Mouse (Mus musculus): ENCODE data around the gene Hsf5. TPM values are rescaled to one million over a fixed set of nuclear protein-coding genes. Genes with fewer than 3 reads are reported as not detected.

Hsf5 gene
- polyA plus RNA-seq, 1 experiment from 2014 or later: 0.05 TPM

DNA sequence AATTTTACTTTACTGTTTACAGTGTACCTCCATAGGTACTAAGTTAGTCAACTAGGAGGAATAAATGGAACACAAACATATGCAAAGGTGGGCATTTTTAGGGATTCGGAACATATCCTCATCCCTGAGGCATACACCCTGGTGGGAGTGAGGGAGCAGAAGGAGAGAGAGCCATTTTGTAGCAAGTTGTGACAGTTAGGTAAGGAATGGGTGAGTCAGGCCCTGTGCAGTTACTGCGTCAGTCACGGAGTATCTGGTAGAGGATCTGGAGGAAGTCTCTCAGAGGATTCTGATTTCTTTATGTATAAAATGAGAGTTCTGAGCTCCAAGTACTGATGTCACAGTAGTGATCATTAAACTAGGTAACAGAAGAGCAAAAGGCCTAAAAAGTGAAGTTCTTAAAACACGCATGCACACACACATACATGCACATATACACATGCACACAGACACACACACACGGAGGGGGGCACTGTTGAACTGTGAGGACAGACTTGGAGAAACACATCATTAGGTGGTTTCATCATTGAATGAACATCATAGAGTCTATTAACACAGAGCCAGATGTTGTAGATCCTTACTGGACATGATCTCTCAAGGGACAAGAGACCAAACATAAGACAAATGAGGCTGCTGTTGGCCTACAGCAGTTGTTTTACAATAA lies 29.6 kb upstream of the Hsf5 start:
- peak; percentile 83 for DNase-seq (ENCODE audit: low spot score)
- no peaks in the 10 kb centered on the region for H3K9me3 ChIP-seq (ENCODE audit: low read length)
- peaks cover 31% of the 10 kb centered on the region for H3K4me1 ChIP-seq (ENCODE audit: insufficient read depth, low read depth, low read length)
- TF ChIP-seq CTCF (IDR thresholded peaks at IDR 0.05): peak; percentile 16; the same call in 1 of the 2 replicates
- TF ChIP-seq EP300 (IDR thresholded peaks at IDR 0.05): peak; percentile 63; the same call in 1 of the 2 replicates
- H3K4me3 ChIP-seq (ENCODE audit: low read depth, low read length): no peak overlapping the region
- ATAC-seq: no peak
- peak overlapping the region; percentile 58 for H3K27ac ChIP-seq (ENCODE audit: low read length)
- no peaks in the 10 kb centered on the region for H3K36me3 ChIP-seq (ENCODE audit: insufficient read depth, low read length)
- no peak overlapping the region for H3K9ac ChIP-seq (replicated peaks; ENCODE audit: low read depth)
- no peaks in the 10 kb centered on the region for H3K27me3 ChIP-seq (replicated peaks; ENCODE audit: insufficient read depth, low read length)
- WGBS: 76% methylated on average over 5 of the region's 5 CpGs
- H3K4me2 ChIP-seq (replicated peaks; ENCODE audit: low read depth, low read length): no peak overlapping the region

DNA sequence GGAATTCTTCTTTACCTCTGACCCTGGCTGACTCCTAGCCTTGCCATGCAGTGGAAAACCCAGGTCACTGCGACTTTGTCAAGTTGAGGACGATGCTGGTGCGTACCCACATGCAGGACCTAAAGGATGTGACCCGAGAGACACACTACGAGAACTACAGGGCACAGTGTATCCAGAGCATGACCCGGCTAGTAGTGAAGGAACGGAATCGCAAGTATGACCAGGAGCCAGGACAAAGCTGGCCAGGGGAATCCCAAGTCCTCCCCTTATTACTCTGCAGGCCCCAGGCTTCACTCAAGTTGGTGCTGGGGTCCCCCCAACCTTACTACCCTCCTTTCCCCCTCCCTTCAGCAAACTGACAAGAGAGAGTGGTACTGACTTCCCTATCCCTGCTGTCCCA lies 27.4 kb upstream of the Hsf5 start:
- no peaks in the 10 kb centered on the region for H3K36me3 ChIP-seq (ENCODE audit: insufficient read depth, low read length)
- no peak overlapping the region for H3K4me3 ChIP-seq (ENCODE audit: low read depth, low read length)

DNA sequence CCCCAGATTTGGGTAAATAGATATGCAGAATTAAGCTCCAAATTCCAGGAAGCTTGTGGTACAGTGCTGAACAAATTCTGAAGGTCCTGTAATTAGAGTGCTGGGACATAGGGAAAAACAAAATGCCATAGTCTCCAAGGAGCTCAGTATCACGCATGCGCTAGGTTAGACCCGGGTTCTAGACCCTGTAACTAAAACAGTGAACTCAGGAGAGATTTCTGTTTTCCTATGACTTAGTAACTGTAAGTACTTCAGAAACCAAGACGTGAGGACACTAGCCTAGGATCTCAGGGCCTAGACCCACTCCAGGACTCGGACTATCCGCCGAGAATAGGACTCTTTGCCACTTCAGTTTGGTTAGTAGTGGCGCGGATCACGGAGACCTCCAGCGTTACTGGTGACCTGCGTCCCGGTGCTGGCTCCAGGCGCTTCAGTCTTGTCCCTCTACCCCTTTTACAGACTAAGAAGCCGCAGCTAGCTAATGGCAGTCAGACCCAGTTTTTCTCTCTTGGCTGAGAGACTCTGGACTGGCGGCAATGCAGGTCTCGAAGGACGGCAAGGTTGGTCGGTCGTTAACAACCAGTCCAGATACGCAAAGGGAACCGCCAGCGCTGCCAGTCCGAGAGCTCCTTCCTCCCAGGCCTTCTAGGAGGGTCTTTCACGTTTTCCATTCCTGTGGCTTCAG lies 26.0 kb upstream of the Hsf5 start:
- peak overlapping the region; percentile 96 for H3K27ac ChIP-seq (ENCODE audit: low read length)
- DNase-seq (ENCODE audit: low spot score) (peak; percentile 54), ATAC-seq (no peak)
- peaks cover 34% of the 10 kb centered on the region for H3K4me1 ChIP-seq (ENCODE audit: insufficient read depth, low read depth, low read length)
- no peaks in the 10 kb centered on the region for H3K9me3 ChIP-seq (ENCODE audit: low read length)
- H3K36me3 ChIP-seq (ENCODE audit: insufficient read depth, low read length): no peaks in the 10 kb centered on the region
- H3K9ac ChIP-seq (replicated peaks; ENCODE audit: low read depth): peak overlapping the region; percentile 80
- no peaks in the 10 kb centered on the region for H3K27me3 ChIP-seq (replicated peaks; ENCODE audit: insufficient read depth, low read length)
- WGBS: 2% methylated on average over 25 of the region's 25 CpGs
- H3K4me3 ChIP-seq (ENCODE audit: low read depth, low read length): peak overlapping the region; percentile 61
- no peak for TF ChIP-seq CTCF (IDR thresholded peaks at IDR 0.05)
- TF ChIP-seq EP300 (IDR thresholded peaks at IDR 0.05): no peak
- peak overlapping the region; percentile 74 for H3K4me2 ChIP-seq (replicated peaks; ENCODE audit: low read depth, low read length)

More for the DNA sequence above, 27.4 kb upstream of the Hsf5 start:
- Histone ChIP-seq H3K4me2 (replicated peaks; ENCODE audit: low read depth, low read length) (peak overlapping the region; percentile 74; the same call in 1 of the 2 replicates), H3K4me1 (ENCODE audit: insufficient read depth, low read depth, low read length) (peaks cover 33% of the 10 kb centered on the region), H3K9me3 (ENCODE audit: low read length) (no peaks in the 10 kb centered on the region), H3K9ac (replicated peaks; ENCODE audit: low read depth) (no peak overlapping the region), H3K27ac (ENCODE audit: low read length) (no peak overlapping the region), H3K27me3 (replicated peaks; ENCODE audit: insufficient read depth, low read length) (no peaks in the 10 kb centered on the region)
- no peak for DNase-seq (ENCODE audit: low spot score)
- ATAC-seq: no peak
- 87% methylated on average over 8 of the region's 8 CpGs for WGBS
- no peak for TF ChIP-seq EP300 (IDR thresholded peaks at IDR 0.05)
- TF ChIP-seq CTCF (IDR thresholded peaks at IDR 0.05): no peak

DNA sequence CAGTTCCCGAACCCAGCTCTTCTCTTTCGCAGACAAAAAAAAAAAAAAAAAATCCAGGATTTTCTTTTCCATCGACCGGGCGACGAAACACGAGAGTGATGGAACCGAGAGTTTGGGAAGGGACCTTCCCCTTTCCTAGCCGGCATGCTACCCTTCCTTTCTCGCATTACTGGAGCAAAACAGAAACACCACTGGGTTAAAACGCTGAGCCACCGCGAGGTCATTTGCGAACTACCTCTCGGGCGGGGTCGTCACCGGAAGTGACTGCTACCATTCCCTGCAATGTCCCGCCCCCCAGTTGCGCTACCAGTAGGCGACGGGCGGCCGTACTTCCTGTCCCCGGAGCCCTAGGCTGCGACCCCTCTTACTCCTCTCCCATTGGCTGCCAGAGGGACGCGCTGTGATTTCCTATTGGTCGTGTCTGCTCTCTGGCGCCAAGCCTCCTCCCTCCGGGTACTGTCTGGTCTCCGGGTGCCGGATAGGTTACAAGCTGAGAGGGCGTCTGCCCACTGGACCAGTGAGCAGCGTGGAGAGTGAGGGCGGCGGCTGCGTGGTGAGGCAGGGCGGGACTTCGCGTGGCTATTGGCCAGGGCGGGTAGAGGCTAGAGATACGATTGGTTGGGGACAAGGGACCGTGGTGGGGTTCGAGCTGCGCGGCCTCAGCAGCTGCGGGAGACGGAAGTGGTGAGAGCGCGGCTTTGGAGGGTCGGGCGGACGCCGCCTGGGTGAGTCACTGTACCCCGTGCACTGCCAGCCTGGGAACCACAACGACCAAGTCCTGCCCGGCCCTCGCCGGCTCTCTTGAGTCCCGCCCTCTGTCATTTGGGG lies 25.2 kb upstream of the Hsf5 start, which contains the start of gene Mtmr4:
Mtmr4 (plus strand) TSS at position 637 of the 828 bp plus-strand sequence.
- Histone ChIP-seq H3K4me1 (ENCODE audit: insufficient read depth, low read depth, low read length) (peaks cover 35% of the 10 kb centered on the region), H3K9me3 (ENCODE audit: low read length) (no peaks in the 10 kb centered on the region), H3K9ac (replicated peaks; ENCODE audit: low read depth) (peak within 1 kb of the TSS; percentile 80), H3K36me3 (ENCODE audit: insufficient read depth, low read length) (no peaks in the 10 kb centered on the region), H3K4me2 (replicated peaks; ENCODE audit: low read depth, low read length) (peak within 1 kb of the TSS; percentile 74), H3K4me3 (ENCODE audit: low read depth, low read length) (peak within 1 kb of the TSS; percentile 61), H3K27me3 (replicated peaks; ENCODE audit: insufficient read depth, low read length) (no peaks in the 10 kb centered on the region), H3K27ac (ENCODE audit: low read length) (peak within 1 kb of the TSS; percentile 96)
- ATAC-seq (peak; percentile 96), DNase-seq (ENCODE audit: low spot score) (peak; percentile 100)
- WGBS: under 1% methylated on average over 58 of the region's 61 CpGs
- no peak; the same call in 1 of the 2 replicates for TF ChIP-seq CTCF (IDR thresholded peaks at IDR 0.05)
- peak; percentile 57 for TF ChIP-seq EP300 (IDR thresholded peaks at IDR 0.05)

DNA sequence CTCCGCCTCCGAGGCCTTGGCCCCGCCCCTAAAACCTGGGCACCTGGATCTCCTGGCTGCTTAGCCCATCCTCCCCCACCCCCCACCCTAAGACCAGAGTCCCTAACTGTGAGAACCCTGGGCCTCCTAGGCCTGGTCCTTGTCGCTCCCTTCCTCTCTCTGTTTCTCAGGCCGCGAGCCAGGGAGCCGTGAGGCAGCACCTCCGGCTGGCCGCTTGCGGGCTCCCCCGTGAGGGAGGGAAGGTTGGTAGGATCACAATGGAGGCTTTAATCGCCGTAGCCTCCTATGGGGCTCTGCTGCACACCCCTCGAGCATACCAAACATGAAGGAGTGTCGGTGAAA lies 24.6 kb upstream of the Hsf5 start:
- ATAC-seq: no peak
- 1% methylated on average over 14 of the region's 15 CpGs for WGBS
- Histone ChIP-seq H3K4me3 (ENCODE audit: low read depth, low read length) (peak overlapping the region; percentile 61), H3K27ac (ENCODE audit: low read length) (peak overlapping the region; percentile 88), H3K9me3 (ENCODE audit: low read length) (no peaks in the 10 kb centered on the region), H3K27me3 (replicated peaks; ENCODE audit: insufficient read depth, low read length) (no peaks in the 10 kb centered on the region), H3K4me2 (replicated peaks; ENCODE audit: low read depth, low read length) (peak overlapping the region; percentile 64), H3K4me1 (ENCODE audit: insufficient read depth, low read depth, low read length) (peaks cover 35% of the 10 kb centered on the region), H3K36me3 (ENCODE audit: insufficient read depth, low read length) (0 out of 2 replicates have a peak, but pooled peaks cover 4% of the 10 kb centered on the region), H3K9ac (replicated peaks; ENCODE audit: low read depth) (peak overlapping the region; percentile 62)
- TF ChIP-seq EP300 (IDR thresholded peaks at IDR 0.05) (no peak), CTCF (IDR thresholded peaks at IDR 0.05) (peak; percentile 53)
- DNase-seq (ENCODE audit: low spot score): no peak
